Mouse (Mus musculus) liver, postnatal 0 days (tissue): ENCODE results near the gene Lrrc7.

Experiments
- CTCF ChIP-seq: sonication (generic); IDR thresholded peaks from 2 replicates; pipeline ENCODE4 v1.5.1; 2016; ENCODE audit warnings: antibody characterized with exemption, low read depth
- EP300 ChIP-seq: IDR thresholded peaks from 2 replicates; pipeline ENCODE4 v1.6.1; 2016; ENCODE audit warnings: antibody characterized with exemption, low read depth, mild to moderate bottlenecking

DNA sequence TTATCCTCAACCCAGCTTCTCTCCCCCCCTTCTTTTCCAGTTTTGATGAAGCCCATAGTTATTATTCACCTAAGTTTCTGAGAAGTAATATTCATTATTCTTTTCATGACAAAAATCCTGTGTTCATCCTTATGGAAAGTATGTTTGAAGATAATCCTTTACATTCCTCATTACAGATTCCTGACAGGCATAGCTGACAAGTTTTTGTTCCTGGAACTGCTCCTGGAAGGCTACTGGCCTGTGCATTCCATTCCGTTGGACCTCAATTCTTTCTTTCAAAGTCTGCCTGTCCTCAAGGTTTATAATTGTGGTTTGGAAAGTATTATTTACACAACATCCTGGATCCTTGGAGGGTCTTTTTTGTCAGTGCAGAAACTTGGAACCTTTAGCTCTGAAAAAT, 45.0 kb upstream of the Lrrc7 start:
- TF ChIP-seq CTCF (no peak), EP300 (no peak)
